Mouse (Mus musculus) embryonic facial prominence, embryonic 14.5 days (tissue): ENCODE results near the gene Map7. TPM values are rescaled to one million over a fixed set of nuclear protein-coding genes. Genes with fewer than 3 reads are reported as not detected.

ENCODE experiments used
- ATAC-seq: fragments of 200-750 bp; cut with Nextera tagmentation; 2 replicates; pipeline ENCODE4 v1.8.0; 2017; ENCODE audit warnings: low read depth, moderate number of reproducible peaks, moderate TSS enrichment
- DNase-seq: peaks from one replicate; pipeline ENCODE4 v3.0.0-alpha.2; 2015; ENCODE audit warnings: low spot score
- H3K27ac ChIP-seq: fragments of 300-500 bp; sonication (generic); replicated peaks from 2 replicates; pipeline ENCODE4 v1.5.1; 2014; ENCODE audit warnings: low read depth, mild to moderate bottlenecking, low read length, moderate library complexity
- H3K27me3 ChIP-seq: fragments of 300-500 bp; sonication (generic); replicated peaks from 2 replicates; pipeline ENCODE4 v1.6.1; 2014; ENCODE audit warnings: low read length; ENCODE audit not compliant: control insufficient read depth, insufficient read depth
- H3K36me3 ChIP-seq: fragments of 300-500 bp; sonication (generic); 2 replicates; pipeline ENCODE4 v1.6.1; 2014; ENCODE audit warnings: low read length, mixed read lengths; ENCODE audit not compliant: control insufficient read depth, insufficient read depth
- H3K4me1 ChIP-seq: fragments of 300-500 bp; sonication (generic); 2 replicates; pipeline ENCODE4 v1.6.1; 2014; ENCODE audit warnings: antibody characterized with exemption, low read length; ENCODE audit not compliant: control insufficient read depth, insufficient read depth
- H3K4me2 ChIP-seq: fragments of 300-500 bp; sonication (generic); 2 replicates; pipeline ENCODE4 v1.6.1; 2014; ENCODE audit warnings: low read depth, mild to moderate bottlenecking, low read length, moderate library complexity, mixed read lengths
- H3K4me3 ChIP-seq: fragments of 300-500 bp; sonication (generic); 2 replicates; pipeline ENCODE4 v1.5.1; 2014; ENCODE audit warnings: low read depth, mild to moderate bottlenecking, low read length
- H3K9ac ChIP-seq: fragments of 300-500 bp; sonication (generic); 2 replicates; pipeline ENCODE4 v1.6.1; 2014; ENCODE audit warnings: low read depth, mild to moderate bottlenecking, low read length, moderate library complexity, mixed read lengths
- H3K9me3 ChIP-seq: fragments of 300-500 bp; sonication (generic); 2 replicates; pipeline ENCODE4 v1.6.1; 2016; ENCODE audit warnings: low read length; ENCODE audit not compliant: control insufficient read depth
- WGBS: fragments of 180-500 bp; shearing (Covaris S2); extraction: QIAGEN DNeasy Blood & Tissue Kit; methylation state at CpG from one replicate; pipeline ENCODE4 v1.1.7; 2014; 5-methylcytosine and 5-hydroxymethylcytosine counted together
- polyA plus RNA-seq: library from polyadenylated mRNA; unstranded; fragments of >200 nt; fragmentation: Nextera tagmentation; extraction: Ambion mirVana; gene quantifications from 2 replicates; pipeline ENCODE4 v1.2.1, GENCODE M21; 2014

Gene Map7
- polyA plus RNA-seq, 1 experiment from 2014 or later: 10.0 TPM

DNA sequence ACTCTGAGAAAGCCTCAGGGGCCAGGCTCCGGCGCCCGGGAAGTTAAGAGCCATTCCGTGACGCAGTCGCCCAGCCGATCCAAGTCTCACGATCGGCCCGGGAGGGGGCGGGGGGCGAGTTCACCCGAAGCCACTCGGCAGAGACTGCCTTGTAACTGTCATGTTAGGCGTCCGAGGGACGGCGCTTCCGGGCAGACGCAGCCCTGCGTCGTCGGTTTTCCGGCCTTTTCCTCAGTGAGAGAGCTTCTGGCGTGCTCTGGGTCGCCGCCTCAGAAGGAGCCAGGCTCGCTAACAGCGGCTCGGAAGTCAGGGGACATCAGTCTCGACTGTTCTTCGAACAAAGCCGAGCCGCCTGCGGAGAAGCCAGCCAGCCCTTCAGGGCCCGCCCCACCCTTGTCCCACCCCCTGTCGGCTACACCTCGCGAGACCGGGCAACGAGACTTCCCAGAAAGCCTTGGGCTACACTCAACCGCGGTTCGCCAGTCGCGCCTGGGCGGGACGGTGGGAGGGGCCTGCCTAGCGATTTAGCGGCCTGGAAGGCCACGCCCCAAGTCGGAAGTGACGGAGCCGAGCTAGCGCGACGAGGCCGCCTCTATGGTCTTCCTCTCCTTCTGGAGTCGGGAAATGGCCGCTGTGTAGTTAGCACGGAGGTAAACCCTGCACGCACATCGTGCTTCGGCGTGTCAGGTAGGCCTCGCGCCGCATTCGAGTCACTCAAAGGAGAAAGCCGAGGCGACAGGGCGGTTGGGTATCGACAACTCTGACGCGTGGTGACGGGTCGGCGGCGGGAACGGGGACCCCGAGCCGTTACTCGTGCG lies 163.9 kb downstream of the Map7 start, which contains the start of gene Bclaf1:
Bclaf1 (plus strand) TSS at position 552 of the 818 bp plus-strand sequence.
- H3K27me3 ChIP-seq: no peaks in the 10 kb centered on the region
- peak; percentile 98 for ATAC-seq
- peak within 1 kb of the TSS; percentile 99 for H3K9ac ChIP-seq
- peak; percentile 100 for DNase-seq
- under 1% methylated on average over 54 of the region's 84 CpGs for WGBS
- H3K27ac ChIP-seq: peak within 1 kb of the TSS; percentile 100
- no peaks in the 10 kb centered on the region for H3K9me3 ChIP-seq
- H3K4me3 ChIP-seq: peak within 1 kb of the TSS; percentile 85
- no peaks in the 10 kb centered on the region for H3K36me3 ChIP-seq
- peaks cover 17% of the 10 kb centered on the region for H3K4me1 ChIP-seq
- H3K4me2 ChIP-seq: peak within 1 kb of the TSS; percentile 89

DNA sequence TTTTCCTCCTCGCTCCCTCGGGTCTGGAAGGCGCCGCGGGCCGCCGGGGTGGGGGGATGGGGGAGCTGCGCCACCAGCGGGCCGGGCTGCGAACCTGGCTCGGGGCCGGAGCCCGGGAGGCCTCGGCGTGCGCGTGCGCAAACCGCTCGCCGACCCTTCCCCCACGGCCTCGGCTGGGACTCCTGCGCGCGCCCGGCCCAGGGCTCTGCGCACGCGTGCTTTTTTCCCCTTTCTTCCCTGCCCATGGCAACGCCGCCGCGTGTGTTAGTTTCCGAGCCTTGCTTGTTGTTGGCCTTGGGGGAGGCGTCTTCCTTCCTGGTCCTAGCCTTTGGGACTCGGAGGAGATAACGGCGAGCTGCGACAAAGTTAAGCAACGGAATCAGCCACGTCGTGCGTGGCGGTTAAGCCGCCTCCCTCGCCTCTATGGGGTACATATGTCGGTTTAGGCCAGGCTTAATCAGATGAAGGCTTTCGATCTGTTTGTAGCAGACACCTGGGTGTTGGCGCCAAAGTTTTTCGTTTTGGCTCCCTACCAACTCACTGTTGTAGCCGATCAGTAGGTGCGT lies 164.5 kb downstream of the Map7 start:
- Histone ChIP-seq H3K4me3 (peak overlapping the region; percentile 85), H3K9me3 (no peaks in the 10 kb centered on the region), H3K36me3 (no peaks in the 10 kb centered on the region), H3K27ac (peak overlapping the region; percentile 100), H3K27me3 (no peaks in the 10 kb centered on the region), H3K4me1 (peaks cover 17% of the 10 kb centered on the region), H3K4me2 (peak overlapping the region; percentile 63), H3K9ac (peak overlapping the region; percentile 99)
- ATAC-seq (peak; percentile 80), DNase-seq (peak; percentile 93)
- 1% methylated on average over 20 of the region's 54 CpGs for WGBS

DNA sequence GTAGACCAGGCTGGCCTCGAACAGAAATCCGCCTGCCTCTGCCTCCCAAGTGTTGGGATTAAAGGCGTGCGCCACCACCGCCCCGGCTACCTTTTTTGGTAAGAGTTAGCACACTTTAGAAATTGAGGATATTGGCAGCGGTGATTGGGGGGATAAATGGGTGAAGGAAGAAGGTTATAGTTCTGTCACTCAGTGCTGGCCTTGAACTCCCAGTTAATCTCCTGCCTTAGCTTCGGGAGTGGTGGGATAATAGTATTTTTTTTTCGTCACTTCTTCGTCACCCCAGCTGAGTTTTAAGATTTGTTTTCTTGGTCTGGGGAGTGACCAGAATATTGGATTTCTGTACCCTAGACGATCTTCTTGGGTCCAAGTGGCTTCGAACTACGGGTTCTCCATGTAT lies 165.2 kb downstream of the Map7 start:
- H3K4me1 ChIP-seq: peaks cover 17% of the 10 kb centered on the region
- H3K4me2 ChIP-seq: peak overlapping the region; percentile 63
- no peaks in the 10 kb centered on the region for H3K27me3 ChIP-seq
- peak overlapping the region; percentile 85 for H3K4me3 ChIP-seq
- no peak for ATAC-seq
- DNase-seq: no peak
- H3K9me3 ChIP-seq: no peaks in the 10 kb centered on the region
- H3K9ac ChIP-seq: peak overlapping the region; percentile 99
- WGBS: 54% methylated on average over 13 of the region's 13 CpGs
- H3K27ac ChIP-seq: no peak overlapping the region
- peaks cover 3% of the 10 kb centered on the region; the same call in 1 of the 2 replicates for H3K36me3 ChIP-seq

DNA sequence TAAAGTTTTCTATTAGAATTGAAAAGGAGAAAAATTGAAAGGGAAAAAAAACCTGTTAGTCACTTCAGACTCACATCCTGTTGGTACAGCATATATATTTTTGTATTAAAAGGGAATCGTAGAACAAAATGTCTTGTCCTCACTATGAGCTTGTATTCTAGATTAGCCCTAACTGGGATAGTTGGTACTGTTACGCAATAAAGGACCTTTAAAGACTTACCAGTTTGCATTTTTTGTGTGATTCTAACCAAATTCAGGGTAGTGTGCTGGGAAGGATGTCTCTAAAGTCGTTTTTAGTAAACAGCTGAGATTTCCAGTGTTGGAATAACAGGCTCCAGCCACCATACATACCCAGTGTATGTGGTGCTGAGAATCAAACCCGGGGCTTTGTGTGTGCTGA lies 165.7 kb downstream of the Map7 start:
- WGBS: 83% methylated on average over 4 of the region's 4 CpGs
- Histone ChIP-seq H3K9ac (no peak overlapping the region), H3K36me3 (peaks cover 8% of the 10 kb centered on the region), H3K4me1 (peaks cover 17% of the 10 kb centered on the region), H3K4me2 (peak overlapping the region; percentile 63), H3K9me3 (no peaks in the 10 kb centered on the region), H3K27ac (no peak overlapping the region), H3K27me3 (no peaks in the 10 kb centered on the region), H3K4me3 (peak overlapping the region; percentile 85)
- no peak for ATAC-seq
- no peak for DNase-seq

DNA sequence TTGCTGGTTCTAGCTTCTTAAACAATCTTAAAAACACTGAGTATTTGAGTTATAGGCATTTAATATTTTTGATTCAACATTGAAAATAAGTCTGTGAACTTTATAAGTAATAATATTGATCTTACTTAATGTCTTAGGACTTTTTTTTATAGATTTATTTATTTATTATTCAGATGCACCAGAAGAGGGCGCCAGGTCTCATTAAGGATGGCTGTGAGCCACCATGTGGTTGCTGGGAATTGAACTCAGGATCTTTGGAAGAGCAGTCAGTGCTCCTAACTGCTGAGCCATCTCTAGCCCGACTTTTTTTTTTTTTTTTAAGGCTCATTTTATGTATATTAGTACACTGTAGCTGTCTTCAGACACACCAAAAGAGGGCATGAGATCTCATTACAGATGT lies 166.5 kb downstream of the Map7 start:
- no peak for ATAC-seq
- H3K4me2 ChIP-seq: no peak overlapping the region
- H3K9ac ChIP-seq: no peak overlapping the region
- no peaks in the 10 kb centered on the region for H3K9me3 ChIP-seq
- DNase-seq: no peak
- no peak overlapping the region for H3K4me3 ChIP-seq
- H3K36me3 ChIP-seq: peaks cover 15% of the 10 kb centered on the region
- no peaks in the 10 kb centered on the region for H3K27me3 ChIP-seq
- H3K27ac ChIP-seq: no peak overlapping the region
- peaks cover 17% of the 10 kb centered on the region for H3K4me1 ChIP-seq
- WGBS: 53% methylated on average over 2 of the region's 2 CpGs

DNA sequence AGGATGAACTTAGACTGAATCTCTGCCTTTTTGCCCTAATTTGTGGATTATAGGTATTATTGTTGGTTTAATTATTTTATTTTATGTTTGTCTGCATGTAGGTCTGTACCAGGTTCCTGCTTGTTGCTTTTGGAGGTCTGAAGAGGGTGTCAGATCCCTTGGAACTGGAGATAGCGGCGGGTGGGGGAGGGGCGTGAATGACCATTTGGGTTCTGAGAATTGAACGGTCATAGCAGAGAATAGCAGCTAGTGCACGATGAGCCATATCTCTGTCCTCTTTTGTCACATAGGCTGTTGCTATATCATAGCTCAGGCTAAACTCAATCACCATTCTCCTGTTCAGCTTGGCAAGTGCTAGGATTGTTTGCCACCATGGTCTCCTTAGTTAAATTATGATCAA lies 169.2 kb downstream of the Map7 start:
- Histone ChIP-seq H3K27ac (no peak overlapping the region), H3K9me3 (no peaks in the 10 kb centered on the region), H3K4me1 (peaks cover 9% of the 10 kb centered on the region; the same call in 1 of the 2 replicates), H3K4me2 (no peak overlapping the region), H3K9ac (no peak overlapping the region), H3K27me3 (no peaks in the 10 kb centered on the region), H3K4me3 (no peak overlapping the region), H3K36me3 (peaks cover 32% of the 10 kb centered on the region)
- ATAC-seq (no peak), DNase-seq (no peak)
- WGBS: 77% methylated on average over 5 of the region's 5 CpGs

DNA sequence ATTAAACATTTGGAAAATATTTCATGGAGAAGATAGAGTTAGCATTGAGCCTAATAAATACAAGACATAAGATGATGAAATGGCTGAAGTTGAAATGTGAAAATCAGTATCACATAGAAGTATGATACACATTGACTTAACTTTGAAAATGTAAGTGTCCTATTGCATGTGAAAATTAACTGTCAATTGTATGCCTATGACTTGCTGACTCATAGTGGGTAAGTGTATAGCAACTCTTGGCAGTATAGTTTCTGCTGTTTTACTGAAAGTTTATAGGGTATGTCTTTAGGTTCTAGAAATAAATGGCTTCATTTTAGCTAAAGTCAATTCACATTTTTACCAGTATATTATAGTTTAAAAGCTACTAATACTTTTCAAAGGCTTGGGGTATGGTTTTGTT lies 178.0 kb downstream of the Map7 start:
- no peaks in the 10 kb centered on the region for H3K9me3 ChIP-seq
- no peak overlapping the region for H3K4me2 ChIP-seq
- H3K4me3 ChIP-seq: no peak overlapping the region
- no peak for ATAC-seq
- no peak overlapping the region for H3K9ac ChIP-seq
- H3K36me3 ChIP-seq: peaks cover 88% of the 10 kb centered on the region
- no peaks in the 10 kb centered on the region for H3K4me1 ChIP-seq
- H3K27me3 ChIP-seq: no peaks in the 10 kb centered on the region
- DNase-seq: no peak
- no peak overlapping the region for H3K27ac ChIP-seq
